Mouse (Mus musculus) CD4-positive, CD25-positive, alpha-beta regulatory T cell, adult 2 months (primary cell): ENCODE results near the gene Npy2r.

Experiments
- DNase-seq: peaks from one replicate; pipeline ENCODE4 v3.0.0-alpha.2; 2012; ENCODE audit warnings: low read depth, low spot score

The Npy2r gene

GRCm38 (mm10) chr3:82547908-82548721 is at the start of gene Npy2r:
Gene Npy2r, minus strand, starts transcription at chr3:82548084.
- DNase-seq: no peak

DNA sequence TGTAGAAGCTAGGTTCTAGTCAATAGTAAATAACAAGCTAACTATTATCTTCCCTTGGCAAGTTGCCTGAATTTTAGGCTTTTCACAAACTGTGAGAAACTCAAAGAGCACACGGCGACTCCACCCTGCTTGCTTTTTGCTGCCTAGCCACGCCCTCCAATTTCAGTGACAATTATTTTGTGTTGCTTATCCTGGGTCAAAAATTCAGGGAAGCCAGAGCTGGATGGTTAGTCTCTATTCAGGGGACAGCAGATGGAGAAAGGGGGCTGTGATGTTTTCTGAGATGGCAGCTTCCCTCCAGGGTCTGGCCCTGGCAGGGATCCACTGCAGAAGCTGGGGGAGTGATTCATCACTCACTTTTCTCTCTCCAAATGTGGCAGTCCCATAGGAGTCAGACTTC is 9.9 kb upstream of the Npy2r start:
- no peak for DNase-seq

DNA sequence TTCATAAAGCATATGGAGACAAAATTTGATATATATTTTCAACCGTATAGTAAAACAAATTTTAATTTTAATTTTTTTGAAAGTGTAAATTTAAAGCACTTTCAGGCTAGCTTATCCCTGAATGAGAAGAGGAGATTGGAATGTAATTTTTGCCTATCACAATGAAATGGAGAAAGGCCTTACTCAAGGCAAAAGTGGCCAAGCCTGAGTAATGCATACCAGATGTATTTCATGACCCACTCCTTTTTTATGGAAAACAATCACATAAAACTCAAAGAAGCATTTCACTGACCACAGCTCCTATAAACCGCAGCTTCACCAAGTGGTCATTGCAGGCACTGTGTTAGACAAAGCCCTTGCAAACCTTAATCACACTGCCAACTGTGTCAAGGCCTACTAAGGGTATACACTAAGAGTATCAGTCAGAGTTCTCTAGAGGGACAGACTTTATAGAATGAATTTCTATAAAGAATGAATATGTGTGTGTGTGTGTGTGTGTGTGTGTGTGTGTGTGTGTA is 8.5 kb upstream of the Npy2r start:
- no peak for DNase-seq

DNA sequence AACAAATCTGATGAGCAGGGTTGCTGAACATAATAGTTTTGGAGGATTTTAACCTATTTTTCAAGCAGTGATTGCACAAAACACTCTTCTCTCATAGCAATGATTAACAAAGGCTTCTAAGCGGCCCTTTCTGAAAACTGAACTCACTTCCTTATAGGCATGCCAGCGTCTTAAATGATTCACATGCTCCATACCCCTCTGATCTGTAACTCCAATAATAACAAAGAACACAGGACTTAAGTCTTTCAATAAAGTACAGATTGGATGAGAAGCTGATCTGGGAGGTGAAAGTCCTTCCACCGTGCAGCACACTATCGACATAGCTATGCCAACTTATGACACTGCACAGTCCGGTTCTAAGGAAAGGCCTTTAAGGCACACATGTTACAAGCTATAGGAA is 2.0 kb upstream of the Npy2r start:
- DNase-seq: no peak

DNA sequence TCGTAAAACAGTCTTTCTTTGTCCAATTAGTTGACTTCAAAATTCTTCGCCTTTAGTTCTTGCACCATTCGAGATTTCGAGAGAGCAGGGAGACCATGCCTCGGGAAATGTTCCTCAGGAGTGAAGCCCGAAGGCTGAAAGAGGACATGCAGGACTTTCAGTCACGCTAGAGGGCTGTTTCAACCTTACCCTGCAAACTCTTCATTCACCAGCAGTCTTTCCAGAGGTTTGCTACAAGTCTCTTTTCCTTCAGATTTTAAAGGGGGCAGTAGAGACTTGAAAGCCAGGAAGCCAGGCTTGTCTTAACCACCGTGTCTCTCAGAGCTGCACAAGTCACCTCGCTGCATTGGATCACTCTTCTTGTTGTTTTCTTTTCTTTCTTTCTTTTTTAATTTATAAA is 869 bp upstream of the Npy2r start:
- DNase-seq: no peak

- no peak for DNase-seq
Observed at GRCm38 (mm10) chr3:82541449-82541848, 6.4 kb downstream of the Npy2r start.

- DNase-seq: no peak
Observed at GRCm38 (mm10) chr3:82539951-82540350, 7.9 kb downstream of the Npy2r start.

- no peak for DNase-seq
Observed at GRCm38 (mm10) chr3:82524792-82525191, 23.1 kb downstream of the Npy2r start.

- no peak for DNase-seq
Observed at GRCm38 (mm10) chr3:82498006-82498405, 49.9 kb downstream of the Npy2r start.
